Mouse (Mus musculus) kidney, embryonic 16.5 days (tissue): ENCODE data around the gene Sdccag8. TPM values are rescaled to one million over a fixed set of nuclear protein-coding genes. Genes with fewer than 3 reads are reported as not detected.
"Not testable (repeated sequence)": the region's sequence is repeated elsewhere in the genome, so short reads cannot be mapped to it uniquely, and the experiment has no call there.

Experiments
- ATAC-seq: fragments of 200-750 bp; cut with Nextera tagmentation; 2 replicates; pipeline ENCODE4 v1.8.0; 2017; ENCODE audit warnings: moderate TSS enrichment; ENCODE audit not compliant: low FRiP score, low TSS enrichment
- H3K27ac ChIP-seq: fragments of 300-500 bp; sonication (generic); 2 replicates; pipeline ENCODE4 v1.5.1; 2014; ENCODE audit warnings: low read length
- H3K27me3 ChIP-seq: fragments of 300-500 bp; sonication (generic); 2 replicates; pipeline ENCODE4 v1.6.1; 2014; ENCODE audit warnings: low read length, control low read depth, mixed read lengths; ENCODE audit not compliant: insufficient read depth
- H3K36me3 ChIP-seq: fragments of 300-500 bp; sonication (generic); 2 replicates; pipeline ENCODE4 v1.6.1; 2014; ENCODE audit warnings: low read length, control low read depth, mixed read lengths; ENCODE audit not compliant: insufficient read depth
- H3K4me1 ChIP-seq: fragments of 300-500 bp; sonication (generic); 2 replicates; pipeline ENCODE4 v1.6.1; 2014; ENCODE audit warnings: low read length, control low read depth, mixed read lengths; ENCODE audit not compliant: insufficient read depth
- H3K4me2 ChIP-seq: fragments of 300-500 bp; sonication (generic); replicated peaks from 2 replicates; pipeline ENCODE4 v1.6.1; 2014; ENCODE audit warnings: low read depth, low read length
- H3K4me3 ChIP-seq: fragments of 300-500 bp; sonication (generic); 2 replicates; pipeline ENCODE4 v1.5.1; 2014; ENCODE audit warnings: mild to moderate bottlenecking, low read length
- H3K9ac ChIP-seq: fragments of 300-500 bp; sonication (generic); replicated peaks from 2 replicates; pipeline ENCODE4 v1.6.1; 2014; ENCODE audit warnings: low read length
- H3K9me3 ChIP-seq: fragments of 300-500 bp; sonication (generic); 2 replicates; pipeline ENCODE4 v1.6.1; 2016; ENCODE audit warnings: low read length, control low read depth
- WGBS: fragments of 180-500 bp; shearing (Covaris S2); extraction: QIAGEN DNeasy Blood & Tissue Kit; methylation state at CpG from one replicate; pipeline ENCODE4 v1.1.7; 2014; 5-methylcytosine and 5-hydroxymethylcytosine counted together
- polyA plus RNA-seq: library from polyadenylated mRNA; unstranded; fragments of >200 nt; fragmentation: Nextera tagmentation; extraction: Ambion mirVana; gene quantifications from 2 replicates; pipeline ENCODE4 v1.2.1, GENCODE M21; 2015

The Sdccag8 gene
- polyA plus RNA-seq, 1 experiment from 2014 or later = 20.1 TPM

DNA sequence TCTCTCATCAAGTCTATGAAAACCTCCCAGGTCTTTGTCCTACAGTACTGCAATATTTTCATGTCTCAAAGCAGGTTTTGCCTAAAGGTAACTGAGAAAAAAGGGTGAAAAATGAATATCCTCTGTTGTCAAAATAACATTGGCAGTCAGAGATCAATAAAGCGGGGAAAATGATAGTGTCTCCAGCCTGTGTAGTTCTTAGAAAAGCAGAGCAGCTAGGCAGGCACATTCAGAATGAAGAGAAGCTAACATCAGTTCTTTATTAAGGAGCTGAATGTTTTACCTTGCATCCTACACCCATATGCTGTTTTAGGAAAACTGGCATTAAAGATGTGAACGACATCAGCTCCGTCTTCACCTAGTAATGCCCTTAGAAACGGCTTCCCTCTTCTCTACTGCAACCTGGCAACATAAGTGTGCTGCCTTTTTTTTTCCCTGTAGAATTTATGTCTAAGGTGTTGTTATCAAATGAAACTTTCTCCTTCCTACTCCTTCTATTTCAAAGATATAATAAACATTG is 116.6 kb downstream of the Sdccag8 start:
- Histone ChIP-seq H3K36me3 (no peaks in the 10 kb centered on the region), H3K27ac (no peak overlapping the region), H3K27me3 (no peaks in the 10 kb centered on the region), H3K9me3 (no peaks in the 10 kb centered on the region), H3K9ac (no peak overlapping the region), H3K4me3 (no peak overlapping the region), H3K4me1 (no peaks in the 10 kb centered on the region), H3K4me2 (no peak overlapping the region)
- ATAC-seq = no peak
- WGBS = 85% methylated on average over 4 of the region's 4 CpGs

DNA sequence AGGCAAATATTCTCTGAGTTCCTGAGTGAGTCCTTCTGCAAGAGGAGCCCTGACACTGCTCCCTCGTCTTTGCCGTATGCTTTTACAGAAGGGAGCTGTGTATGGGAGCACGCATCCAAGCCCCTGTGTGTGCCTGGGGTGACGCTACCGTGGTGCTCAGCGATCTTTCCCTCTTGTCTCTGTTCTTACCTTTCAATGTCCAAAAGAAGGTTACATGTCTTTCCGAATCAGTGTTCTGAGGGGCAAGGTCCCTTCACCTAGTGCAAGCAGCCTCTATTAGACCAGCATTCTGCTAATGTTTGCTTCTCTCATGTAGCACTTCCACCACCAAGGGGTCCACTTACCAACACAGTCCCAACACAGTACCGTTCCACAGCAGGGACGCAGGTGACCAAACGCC is 117.1 kb downstream of the Sdccag8 start:
- 87% methylated on average over 10 of the region's 10 CpGs for WGBS
- Histone ChIP-seq H3K4me2 (no peak overlapping the region), H3K27ac (no peak overlapping the region), H3K4me3 (no peak overlapping the region), H3K27me3 (no peaks in the 10 kb centered on the region), H3K9me3 (no peaks in the 10 kb centered on the region), H3K9ac (no peak overlapping the region), H3K36me3 (no peaks in the 10 kb centered on the region), H3K4me1 (no peaks in the 10 kb centered on the region)
- no peak for ATAC-seq

DNA sequence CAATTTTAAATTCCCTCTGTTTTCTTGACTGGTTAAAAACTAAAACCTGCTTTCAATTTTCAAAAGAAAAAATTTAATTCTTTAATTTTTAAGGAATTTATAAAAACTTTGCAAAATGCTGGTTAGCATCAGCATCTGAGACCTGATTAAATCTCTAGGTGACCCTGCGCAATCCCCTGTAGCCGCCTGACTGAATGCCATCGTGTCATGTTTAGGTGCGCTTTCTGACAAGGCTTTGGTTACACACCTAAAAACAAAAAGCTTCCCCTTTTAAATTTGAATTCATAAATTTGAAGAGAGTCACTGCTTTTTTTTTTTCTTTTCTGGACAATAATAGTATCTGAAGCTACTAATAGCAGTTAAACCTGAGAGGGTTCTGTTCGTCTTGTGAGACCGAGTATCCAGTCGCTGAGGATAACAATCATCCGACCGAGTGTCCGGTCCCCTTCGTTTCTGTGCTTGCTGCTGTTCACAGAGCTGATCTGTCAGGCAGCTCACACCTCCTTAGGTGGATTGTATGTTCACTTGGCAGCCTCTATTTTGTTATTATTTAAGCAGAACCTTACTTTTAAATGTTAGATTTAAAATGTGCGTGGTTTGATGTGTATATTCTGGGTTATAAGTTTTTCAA is 118.0 kb downstream of the Sdccag8 start:
- no peak for ATAC-seq
- no peaks in the 10 kb centered on the region for H3K36me3 ChIP-seq
- H3K27ac ChIP-seq = no peak overlapping the region
- H3K27me3 ChIP-seq = no peaks in the 10 kb centered on the region
- 88% methylated on average over 12 of the region's 12 CpGs for WGBS
- H3K9ac ChIP-seq = no peak overlapping the region
- no peak overlapping the region for H3K4me3 ChIP-seq
- no peaks in the 10 kb centered on the region for H3K4me1 ChIP-seq
- no peaks in the 10 kb centered on the region for H3K9me3 ChIP-seq
- no peak overlapping the region for H3K4me2 ChIP-seq

DNA sequence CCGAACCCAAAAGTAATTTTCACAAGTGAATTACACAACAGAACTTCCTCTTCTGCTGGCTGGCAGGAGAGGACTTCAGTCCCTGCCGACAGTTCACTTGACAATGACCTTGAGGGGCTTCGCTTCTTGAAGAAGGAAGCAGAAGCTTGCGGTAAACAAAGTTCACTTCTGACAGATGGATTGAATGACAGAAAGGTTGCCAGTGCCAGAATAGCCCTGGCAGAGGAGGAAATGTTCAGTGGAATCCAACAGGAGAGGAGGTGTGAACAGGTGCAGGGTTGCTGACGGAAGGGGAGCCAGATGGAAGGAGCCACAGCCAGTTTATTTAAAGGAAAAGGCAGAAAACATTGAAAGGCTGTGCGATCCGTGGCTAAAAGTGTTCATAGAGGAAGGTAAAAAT is 118.9 kb downstream of the Sdccag8 start:
- no peak for ATAC-seq
- Histone ChIP-seq H3K4me3 (no peak overlapping the region), H3K4me2 (no peak overlapping the region), H3K27ac (no peak overlapping the region), H3K9me3 (no peaks in the 10 kb centered on the region), H3K4me1 (no peaks in the 10 kb centered on the region), H3K9ac (no peak overlapping the region), H3K36me3 (no peaks in the 10 kb centered on the region), H3K27me3 (no peaks in the 10 kb centered on the region)
- 72% methylated on average over 7 of the region's 7 CpGs for WGBS

DNA sequence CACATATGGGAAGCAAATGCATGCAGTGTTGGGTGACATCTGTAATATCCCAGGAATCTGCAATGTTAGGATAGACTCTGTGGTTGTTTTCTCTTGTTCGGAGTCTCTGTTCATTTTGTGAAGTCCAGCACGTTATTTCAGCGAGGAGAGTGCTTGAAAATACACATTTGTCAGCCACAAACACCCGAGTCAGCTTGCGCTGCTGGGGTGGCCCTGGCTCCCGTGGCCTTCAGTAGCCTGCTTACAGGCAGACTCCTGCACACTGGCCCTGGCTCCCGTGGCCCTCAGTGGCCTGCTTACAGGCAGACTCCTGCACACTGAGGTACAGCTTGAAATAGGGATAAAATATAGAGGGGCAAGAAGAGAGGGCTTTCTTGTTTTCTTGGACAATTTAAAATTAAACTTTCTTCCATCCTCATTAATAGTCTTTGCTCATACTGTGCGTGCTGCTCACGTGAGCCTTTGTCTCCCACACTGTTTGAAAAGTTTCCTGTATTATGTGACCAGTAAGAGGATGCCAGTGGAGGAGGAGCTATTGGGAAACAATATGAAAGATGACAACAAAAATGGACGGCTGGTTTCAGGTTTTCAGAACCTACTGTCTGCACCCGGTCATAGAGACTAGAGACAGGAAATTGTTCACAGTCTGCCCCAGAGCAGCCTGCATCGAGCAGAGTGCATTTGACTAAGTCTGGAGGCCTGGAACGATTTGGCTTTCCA is 119.7 kb downstream of the Sdccag8 start:
- Histone ChIP-seq H3K36me3 (no peaks in the 10 kb centered on the region), H3K9ac (no peak overlapping the region), H3K4me3 (no peak overlapping the region), H3K4me2 (no peak overlapping the region), H3K9me3 (no peaks in the 10 kb centered on the region), H3K27ac (no peak overlapping the region), H3K27me3 (no peaks in the 10 kb centered on the region), H3K4me1 (no peaks in the 10 kb centered on the region)
- 64% methylated on average over 13 of the region's 13 CpGs for WGBS
- no peak for ATAC-seq

DNA sequence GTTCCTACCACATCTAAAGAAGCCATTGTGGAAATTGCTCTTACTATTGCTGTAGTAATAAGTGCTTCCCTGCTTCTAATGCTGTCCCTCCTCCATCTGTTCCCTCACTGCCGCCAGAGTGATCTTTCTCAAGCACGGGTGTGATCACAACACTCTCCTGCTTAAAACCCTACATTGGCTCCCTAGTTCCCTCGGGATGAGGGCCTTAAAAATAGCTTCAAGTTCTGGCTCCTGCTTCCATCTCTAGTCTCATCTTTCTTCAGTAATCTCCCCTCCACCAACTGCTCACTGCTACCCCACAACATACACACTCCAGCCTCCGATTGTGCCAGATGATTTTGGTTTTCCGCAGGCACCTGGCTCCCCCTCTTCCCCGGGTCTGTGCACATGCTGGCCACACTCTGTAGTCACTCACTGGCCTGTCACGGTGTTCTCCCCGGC is 125.5 kb downstream of the Sdccag8 start:
- H3K9me3 ChIP-seq = no peaks in the 10 kb centered on the region
- no peaks in the 10 kb centered on the region for H3K36me3 ChIP-seq
- no peak overlapping the region for H3K4me3 ChIP-seq
- 56% methylated on average over 8 of the region's 8 CpGs for WGBS
- no peaks in the 10 kb centered on the region for H3K4me1 ChIP-seq
- ATAC-seq = no peak
- no peak overlapping the region for H3K4me2 ChIP-seq
- no peaks in the 10 kb centered on the region for H3K27me3 ChIP-seq
- no peak overlapping the region for H3K27ac ChIP-seq
- no peak overlapping the region for H3K9ac ChIP-seq

DNA sequence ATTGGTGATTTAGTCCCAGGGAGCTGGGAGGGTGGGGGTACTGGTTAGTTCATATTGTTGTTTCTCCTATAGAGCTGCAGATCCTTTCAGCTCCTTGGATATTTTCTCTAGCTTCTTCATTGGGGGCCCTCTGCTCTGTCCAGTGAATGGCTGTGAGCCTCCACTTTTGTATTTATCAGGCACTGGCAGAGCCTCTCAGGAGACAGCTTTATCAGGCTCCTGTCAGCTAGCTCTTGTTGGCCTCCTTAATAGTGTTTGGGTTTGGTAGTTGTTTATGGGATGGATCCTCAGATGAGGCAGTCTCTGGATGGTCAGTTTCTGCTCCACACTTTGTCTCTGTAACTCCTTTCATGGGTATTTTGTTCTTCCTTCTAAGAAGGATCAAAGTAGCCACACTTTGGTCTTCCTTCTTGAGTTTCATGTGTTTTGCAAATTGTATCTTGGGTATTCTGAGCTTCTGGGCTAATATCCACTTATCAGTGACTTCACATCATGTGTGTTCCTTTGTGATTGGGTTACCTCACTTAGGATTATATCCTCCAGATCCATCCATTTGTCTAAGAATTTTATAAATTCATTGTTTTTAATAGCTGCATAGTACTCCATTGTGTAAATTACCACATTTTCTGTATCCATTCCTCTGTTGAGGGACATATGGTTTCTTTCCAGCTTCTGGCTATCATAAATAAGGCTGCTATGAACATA is 127.0 kb downstream of the Sdccag8 start:
- H3K27ac ChIP-seq, H3K9ac ChIP-seq, H3K36me3 ChIP-seq, H3K4me1 ChIP-seq, ATAC-seq, H3K4me2 ChIP-seq, H3K9me3 ChIP-seq, H3K4me3 ChIP-seq, H3K27me3 ChIP-seq: not testable (repeated sequence)

DNA sequence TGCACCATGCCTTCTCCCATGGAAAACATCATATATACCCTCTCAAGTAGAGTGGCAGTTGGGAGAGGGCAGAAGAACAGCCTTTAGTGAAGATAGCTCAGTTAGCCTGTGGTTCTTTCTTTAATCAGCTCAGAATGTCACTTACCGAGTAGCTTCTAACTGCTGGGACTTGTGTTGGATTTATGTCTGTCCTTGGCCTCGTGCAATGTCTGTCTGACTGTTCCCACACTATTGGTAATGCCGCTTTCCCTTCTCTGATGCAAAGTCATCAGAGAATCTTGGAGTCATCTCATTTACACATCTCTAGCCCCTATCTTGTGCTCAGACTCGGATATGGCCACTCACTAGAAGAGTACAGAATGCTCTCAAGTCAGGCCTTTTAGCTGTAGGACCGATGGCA is 128.7 kb downstream of the Sdccag8 start:
- H3K4me1 ChIP-seq = no peaks in the 10 kb centered on the region
- WGBS = 90% methylated on average over 5 of the region's 5 CpGs
- no peak overlapping the region for H3K27ac ChIP-seq
- no peak for ATAC-seq
- H3K36me3 ChIP-seq = no peaks in the 10 kb centered on the region
- H3K9ac ChIP-seq = no peak overlapping the region
- H3K4me2 ChIP-seq = no peak overlapping the region
- H3K4me3 ChIP-seq = no peak overlapping the region
- H3K9me3 ChIP-seq = no peaks in the 10 kb centered on the region
- no peaks in the 10 kb centered on the region for H3K27me3 ChIP-seq

DNA sequence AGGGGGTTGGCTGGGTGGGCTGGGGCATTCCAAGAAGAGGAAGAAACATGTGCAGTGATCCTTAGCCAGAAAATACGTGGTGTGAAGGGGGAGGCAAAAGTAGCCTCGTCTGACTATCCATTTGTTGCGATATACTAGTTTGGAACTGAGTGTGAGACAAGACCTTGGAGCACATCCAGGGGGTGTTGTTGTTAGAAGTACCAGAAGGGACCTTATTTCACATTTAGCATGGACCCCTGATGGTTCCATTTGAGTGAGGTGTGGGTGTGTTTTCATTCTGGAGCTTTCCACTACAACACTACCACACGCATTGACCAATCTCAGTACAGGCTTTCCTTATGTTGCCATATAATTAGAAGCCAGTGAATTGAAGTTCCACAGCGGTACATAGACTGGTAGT is 129.5 kb downstream of the Sdccag8 start:
- no peak overlapping the region for H3K4me3 ChIP-seq
- H3K27me3 ChIP-seq = no peaks in the 10 kb centered on the region
- H3K4me1 ChIP-seq = no peaks in the 10 kb centered on the region
- no peaks in the 10 kb centered on the region for H3K36me3 ChIP-seq
- H3K9ac ChIP-seq = no peak overlapping the region
- no peak overlapping the region for H3K27ac ChIP-seq
- 67% methylated on average over 5 of the region's 5 CpGs for WGBS
- H3K4me2 ChIP-seq = no peak overlapping the region
- ATAC-seq = no peak
- H3K9me3 ChIP-seq = no peaks in the 10 kb centered on the region
